Mouse (Mus musculus): ENCODE measurements around the gene Ripor2. TPM values are rescaled to one million over a fixed set of nuclear protein-coding genes. Genes with fewer than 3 reads are reported as not detected.

Gene Ripor2
- polyA plus RNA-seq (2017; shearing (Covaris generic)) = 415 TPM

DNA sequence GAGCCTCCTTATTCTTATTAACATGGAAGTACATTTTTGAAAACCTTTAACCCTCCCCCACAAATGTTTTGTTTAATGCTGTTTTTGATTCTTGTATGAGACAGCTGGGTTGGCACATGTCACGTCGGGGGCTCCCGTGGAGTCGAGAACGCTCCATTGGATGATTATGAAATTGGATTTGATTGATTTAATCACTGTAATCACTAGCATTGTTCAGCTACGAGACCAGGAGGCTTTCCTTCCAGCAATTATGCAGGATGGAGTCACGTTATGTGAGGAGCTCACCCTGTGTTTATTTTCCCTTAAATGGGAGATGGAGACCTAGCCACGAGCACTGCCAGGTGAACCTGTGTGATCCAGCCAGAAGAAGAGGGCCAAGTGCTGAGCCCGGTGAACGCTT lies at the start of gene Ripor2:
Ripor2 (plus strand) TSS at position 357 of the 400 bp plus-strand sequence.

DNA sequence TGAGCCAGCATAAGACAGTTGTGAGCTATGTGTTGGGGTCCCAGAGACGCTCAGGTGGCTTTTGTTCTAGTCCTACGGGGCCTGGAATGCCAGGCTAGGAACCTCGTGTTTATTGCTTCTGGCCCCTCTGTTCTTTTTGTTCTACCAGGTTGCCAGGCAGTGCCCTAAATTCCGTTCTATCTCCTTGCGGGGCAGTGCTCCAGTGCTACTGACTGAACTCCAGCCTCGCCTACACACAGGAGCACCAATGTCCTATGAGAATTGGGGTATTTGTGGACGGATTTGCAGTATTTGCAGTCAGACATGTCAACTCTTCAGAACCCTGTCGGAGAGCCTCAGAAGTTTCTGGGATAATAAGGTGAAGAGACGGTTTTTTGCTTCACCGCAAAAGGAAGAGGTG lies 159.0 kb downstream of the Ripor2 start, which contains the start of gene Armh2:
Armh2 (plus strand) TSS at position 205 of the 400 bp plus-strand sequence.

DNA sequence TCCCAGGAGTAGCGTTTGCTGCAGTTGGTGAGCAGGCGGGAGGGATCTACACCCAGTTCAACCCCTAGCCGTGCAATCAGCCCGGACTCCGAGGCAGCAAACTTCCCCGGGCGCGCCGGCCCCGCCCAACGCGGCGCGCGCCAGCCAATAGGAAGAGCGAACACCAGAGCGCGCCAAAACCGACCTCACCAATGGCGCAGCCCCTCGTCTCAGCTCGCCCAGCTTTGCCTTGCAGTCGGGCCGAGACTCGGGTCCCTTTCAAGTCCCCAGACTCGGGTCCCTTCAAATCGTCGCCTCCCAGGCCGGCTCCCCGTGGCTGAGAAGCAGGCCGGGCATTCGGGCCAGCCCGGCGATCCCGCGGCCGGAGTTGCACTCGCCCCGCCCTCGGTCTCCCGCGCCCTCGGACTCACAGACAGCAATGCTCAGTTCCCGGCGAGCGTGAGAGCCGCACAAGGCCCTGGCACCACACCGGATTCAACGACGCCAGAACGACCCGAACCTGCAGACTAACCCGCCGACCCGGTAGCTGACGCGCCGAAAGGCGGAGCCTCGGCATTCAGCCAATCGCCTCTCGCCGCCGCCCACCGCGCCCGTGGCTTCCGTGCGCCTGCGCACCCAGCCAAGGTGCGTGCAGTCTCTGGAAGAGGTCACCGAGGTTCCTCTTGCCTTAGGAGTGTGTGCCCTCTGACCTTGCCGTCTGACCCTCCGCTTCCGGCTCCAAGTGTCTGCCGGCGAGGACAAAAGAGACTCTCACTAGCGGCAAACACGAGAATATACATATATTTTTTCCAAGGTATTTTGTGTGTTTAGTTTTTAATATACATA lies 179.6 kb downstream of the Ripor2 start, which contains the start of gene Gmnn:
Gmnn (minus strand) TSS at position 521 of the 825 bp plus-strand sequence.

Other genes starting within 250 kb of the Ripor2 start
- 0.55 TPM for gene Armh2, start 159.0 kb downstream of the Ripor2 start, polyA plus RNA-seq (2017; shearing (Covaris generic))
- 30.5 TPM for gene Gmnn, start 179.7 kb downstream of the Ripor2 start, polyA plus RNA-seq (2017; shearing (Covaris generic))
- gene BC005537, start 219.5 kb downstream of the Ripor2 start, polyA plus RNA-seq (2017; shearing (Covaris generic)) = 10.6 TPM
- gene Acot13, start 249.4 kb downstream of the Ripor2 start, polyA plus RNA-seq (2017; shearing (Covaris generic)) = 101 TPM
- gene Tdp2, start 249.5 kb downstream of the Ripor2 start, polyA plus RNA-seq (2017; shearing (Covaris generic)) = 26.3 TPM